Mouse (Mus musculus) heart, embryonic 11.5 days (tissue): ENCODE measurements around the gene Slc39a1. TPM values are rescaled to one million over a fixed set of nuclear protein-coding genes. Genes with fewer than 3 reads are reported as not detected.

Source experiments
- ATAC-seq: fragments of 200-750 bp; cut with Nextera tagmentation; replicated peaks from 2 replicates; pipeline ENCODE4 v1.8.0; 2017; ENCODE audit warnings: moderate library complexity; ENCODE audit not compliant: insufficient number of reproducible peaks, low FRiP score, low TSS enrichment
- H3K27ac ChIP-seq: fragments of 300-500 bp; sonication (generic); 2 replicates; pipeline ENCODE4 v1.5.1; 2014; ENCODE audit warnings: mild to moderate bottlenecking, low read depth, low read length
- H3K27me3 ChIP-seq: fragments of 300-500 bp; sonication (generic); 2 replicates; pipeline ENCODE4 v1.6.1; 2014; ENCODE audit warnings: mild to moderate bottlenecking, low read length, mixed read lengths; ENCODE audit not compliant: control insufficient read depth, insufficient read depth
- H3K36me3 ChIP-seq: fragments of 300-500 bp; sonication (generic); 2 replicates; pipeline ENCODE4 v1.6.1; 2014; ENCODE audit warnings: mild to moderate bottlenecking, low read length, moderate library complexity, mixed read lengths; ENCODE audit not compliant: control insufficient read depth, insufficient read depth
- H3K4me1 ChIP-seq: fragments of 300-500 bp; sonication (generic); 2 replicates; pipeline ENCODE4 v1.6.1; 2014; ENCODE audit warnings: low read length; ENCODE audit not compliant: control insufficient read depth, insufficient read depth
- H3K4me2 ChIP-seq: fragments of 300-500 bp; sonication (generic); 2 replicates; pipeline ENCODE4 v1.6.1; 2014; ENCODE audit warnings: mild to moderate bottlenecking, moderate library complexity
- H3K4me3 ChIP-seq: fragments of 300-500 bp; sonication (generic); 2 replicates; pipeline ENCODE4 v1.5.1; 2014; ENCODE audit warnings: low read depth, low read length
- H3K9ac ChIP-seq: fragments of 300-500 bp; sonication (generic); 2 replicates; pipeline ENCODE4 v1.6.1; 2014; ENCODE audit warnings: mild to moderate bottlenecking, low read depth, low read length, moderate library complexity
- H3K9me3 ChIP-seq: fragments of 300-500 bp; sonication (generic); replicated peaks from 2 replicates; pipeline ENCODE4 v1.6.1; 2016; ENCODE audit warnings: low read length; ENCODE audit not compliant: control insufficient read depth
- WGBS: fragments of 180-500 bp; shearing (Covaris S2); extraction: QIAGEN DNeasy Blood & Tissue Kit; methylation state at CpG from one replicate; pipeline ENCODE4 v1.1.7; 2014; ENCODE audit not compliant: insufficient replicate concordance; 5-methylcytosine and 5-hydroxymethylcytosine counted together
- polyA plus RNA-seq: library from polyadenylated mRNA; unstranded; fragments of >200 nt; fragmentation: Nextera tagmentation; extraction: Ambion mirVana; gene quantifications from 2 replicates; pipeline ENCODE4 v1.2.1, GENCODE M21; 2014

Slc39a1 gene
- polyA plus RNA-seq, 1 experiment from 2014 or later = 80.8 TPM

- 91% methylated on average over 14 of the region's 14 CpGs for WGBS
- peaks cover 17% of the 10 kb centered on the region for H3K36me3 ChIP-seq
- no peak overlapping the region for H3K4me3 ChIP-seq
- no peak overlapping the region for H3K27ac ChIP-seq
- H3K4me1 ChIP-seq = peaks cover 6% of the 10 kb centered on the region
- H3K9me3 ChIP-seq = no peaks in the 10 kb centered on the region
- H3K4me2 ChIP-seq = no peak overlapping the region
- H3K9ac ChIP-seq = no peak overlapping the region
- H3K27me3 ChIP-seq = no peaks in the 10 kb centered on the region
- ATAC-seq = no peak
These were observed 7.9 kb downstream of the Slc39a1 start for GRCm38 (mm10) chr3:90255784-90256353.

DNA sequence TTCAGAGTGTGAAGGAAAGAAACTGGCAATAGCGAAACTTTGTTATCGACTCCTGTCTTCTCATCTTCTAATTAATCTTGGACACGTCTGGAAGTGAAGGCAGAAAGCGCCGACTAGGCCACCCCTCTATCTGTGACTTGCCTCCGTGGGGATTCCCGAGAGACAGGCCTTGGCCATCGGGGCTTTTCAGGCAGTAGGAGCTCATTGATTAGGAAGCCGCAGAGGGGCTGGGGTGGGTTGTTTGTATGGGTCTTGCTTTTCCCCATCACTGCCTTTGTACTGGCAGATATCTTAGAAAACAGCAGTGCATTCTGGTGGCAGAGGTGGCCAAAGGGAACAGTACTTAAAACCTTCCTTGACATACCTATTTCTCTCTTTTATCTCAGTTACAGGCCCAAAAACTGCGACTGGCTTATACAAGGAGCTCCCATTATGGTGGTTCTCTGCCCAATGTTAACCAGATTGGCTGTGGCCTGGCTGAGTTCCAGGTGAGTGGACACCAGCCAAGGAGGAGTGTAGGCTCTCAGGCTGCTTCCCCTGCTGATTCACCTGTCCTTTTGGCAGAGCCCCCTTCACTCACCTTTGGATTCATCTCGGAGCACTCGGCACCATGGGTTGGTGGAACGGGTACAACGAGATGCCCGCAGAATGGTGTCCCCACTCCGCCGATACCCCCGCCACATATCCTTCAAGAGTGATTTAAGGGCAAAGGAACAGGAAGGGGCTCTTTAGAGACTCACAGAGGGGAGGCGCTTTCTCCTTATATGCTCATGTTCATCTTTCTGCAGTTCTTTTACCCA lies 9.0 kb downstream of the Slc39a1 start:
- Histone ChIP-seq H3K4me2 (no peak overlapping the region), H3K4me1 (peaks cover 6% of the 10 kb centered on the region), H3K27ac (no peak overlapping the region), H3K9me3 (no peaks in the 10 kb centered on the region), H3K36me3 (peaks cover 19% of the 10 kb centered on the region), H3K9ac (no peak overlapping the region), H3K4me3 (no peak overlapping the region), H3K27me3 (no peaks in the 10 kb centered on the region)
- 89% methylated on average over 19 of the region's 19 CpGs for WGBS
- no peak for ATAC-seq

- WGBS = 87% methylated on average over 4 of the region's 4 CpGs
- peaks cover 6% of the 10 kb centered on the region for H3K4me1 ChIP-seq
- H3K9ac ChIP-seq = no peak overlapping the region
- ATAC-seq = no peak
- no peak overlapping the region for H3K4me2 ChIP-seq
- no peak overlapping the region for H3K4me3 ChIP-seq
- H3K27ac ChIP-seq = no peak overlapping the region
- H3K27me3 ChIP-seq = no peaks in the 10 kb centered on the region
- H3K9me3 ChIP-seq = no peaks in the 10 kb centered on the region
- H3K36me3 ChIP-seq = peaks cover 32% of the 10 kb centered on the region
These were observed 10.5 kb downstream of the Slc39a1 start for GRCm38 (mm10) chr3:90258521-90258920.

DNA sequence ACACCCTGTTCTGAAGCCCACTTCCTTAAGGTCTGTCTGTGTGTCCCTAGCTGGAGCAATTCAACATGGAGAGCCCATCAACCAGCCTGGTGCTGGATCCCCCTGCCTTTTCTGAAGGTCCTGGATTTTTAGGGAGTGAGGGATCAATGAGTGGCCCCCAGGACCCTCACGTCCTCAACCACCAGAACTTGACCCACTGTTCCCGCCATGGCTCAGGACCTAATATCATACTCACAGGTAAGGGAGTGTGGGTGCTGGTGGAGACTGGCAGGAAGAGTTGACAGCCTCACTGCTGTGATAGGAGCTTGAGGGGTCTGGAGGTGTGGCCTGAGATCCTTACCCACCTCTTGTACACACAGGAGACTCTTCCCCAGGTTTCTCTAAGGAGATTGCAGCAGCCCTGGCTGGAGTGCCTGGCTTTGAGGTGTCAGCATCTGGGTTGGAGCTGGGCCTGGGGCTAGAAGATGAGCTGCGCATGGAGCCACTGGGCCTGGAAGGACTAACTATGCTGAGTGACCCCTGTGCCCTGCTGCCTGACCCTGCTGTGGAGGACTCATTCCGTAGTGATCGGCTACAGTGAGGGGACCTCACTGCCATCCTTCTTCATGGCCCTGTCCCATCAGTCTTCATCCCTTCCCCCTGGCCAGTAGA lies 15.3 kb downstream of the Slc39a1 start:
- Histone ChIP-seq H3K9me3 (no peaks in the 10 kb centered on the region), H3K27ac (no peak overlapping the region), H3K9ac (no peak overlapping the region), H3K4me1 (peaks cover 9% of the 10 kb centered on the region; the same call in 1 of the 2 replicates), H3K27me3 (no peaks in the 10 kb centered on the region), H3K4me3 (no peak overlapping the region), H3K4me2 (no peak overlapping the region), H3K36me3 (peaks cover 34% of the 10 kb centered on the region)
- ATAC-seq = no peak
- WGBS = 80% methylated on average over 5 of the region's 5 CpGs

DNA sequence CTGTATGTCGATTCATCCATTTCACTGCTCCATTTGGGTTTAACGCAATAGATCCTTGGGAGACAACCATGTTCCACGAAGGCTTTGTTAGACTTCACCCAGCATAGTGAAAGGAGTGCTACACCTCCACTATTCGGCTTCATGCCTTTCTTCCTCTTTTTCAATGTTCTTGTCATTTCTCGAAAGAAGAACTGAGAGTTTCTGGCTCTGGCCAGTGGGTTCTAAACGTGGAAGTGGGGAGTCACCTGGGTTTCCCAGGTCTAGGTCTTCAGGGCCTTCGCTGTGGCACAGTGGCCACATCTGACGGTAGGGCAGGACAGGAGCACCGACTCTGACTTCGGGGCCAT lies 16.7 kb downstream of the Slc39a1 start:
- Histone ChIP-seq H3K4me3 (peak overlapping the region; percentile 80), H3K27me3 (no peaks in the 10 kb centered on the region), H3K9me3 (no peaks in the 10 kb centered on the region), H3K27ac (peak overlapping the region; percentile 98), H3K4me1 (peaks cover 9% of the 10 kb centered on the region; the same call in 1 of the 2 replicates), H3K36me3 (peaks cover 28% of the 10 kb centered on the region), H3K4me2 (peak overlapping the region; percentile 80), H3K9ac (peak overlapping the region; percentile 92)
- WGBS = 32% methylated on average over 10 of the region's 10 CpGs
- no peak for ATAC-seq

- Histone ChIP-seq H3K4me1 (peaks cover 9% of the 10 kb centered on the region; the same call in 1 of the 2 replicates), H3K36me3 (peaks cover 23% of the 10 kb centered on the region), H3K27ac (peak within 1 kb of the TSS; percentile 98), H3K9ac (peak within 1 kb of the TSS; percentile 92), H3K27me3 (no peaks in the 10 kb centered on the region), H3K4me3 (peak within 1 kb of the TSS; percentile 80), H3K9me3 (no peaks in the 10 kb centered on the region), H3K4me2 (peak within 1 kb of the TSS; percentile 80)
- peak; percentile 88 for ATAC-seq
- WGBS = under 1% methylated on average over 80 of the region's 87 CpGs
These were observed 17.3 kb downstream of the Slc39a1 start, which contains the start of gene Dennd4b for GRCm38 (mm10) chr3:90265034-90265931. TSS of gene Dennd4b (plus strand) at chr3:90265185.

GRCm38 (mm10) chr3:90265932-90266741 lies 18.2 kb downstream of the Slc39a1 start:
- Histone ChIP-seq H3K36me3 (peaks cover 21% of the 10 kb centered on the region), H3K27me3 (no peaks in the 10 kb centered on the region), H3K4me2 (peak overlapping the region; percentile 80), H3K4me1 (peaks cover 9% of the 10 kb centered on the region; the same call in 1 of the 2 replicates), H3K9me3 (no peaks in the 10 kb centered on the region), H3K27ac (peak overlapping the region; percentile 98), H3K9ac (peak overlapping the region; percentile 92), H3K4me3 (peak overlapping the region; percentile 80)
- peak; percentile 8 for ATAC-seq
- WGBS = 16% methylated on average over 16 of the region's 16 CpGs
